Mouse (Mus musculus) frontal cortex, adult 2 months (tissue): ENCODE data around the gene Cacnb3. TPM values are rescaled to one million over a fixed set of nuclear protein-coding genes. Genes with fewer than 3 reads are reported as not detected.
"Not testable (repeated sequence)": the region's sequence is repeated elsewhere in the genome, so short reads cannot be mapped to it uniquely, and the experiment has no call there.

Experiments used
- DNase-seq, 2 experiments: peaks; one replicate each; pipeline ENCODE4 v3.0.0; 2022; ENCODE audit warnings: low spot score in 1 of 2; ENCODE audit errors: extremely low spot score in 1 of 2
- polyA plus RNA-seq: library from polyadenylated mRNA; depleted of rRNA; stranded (reverse); fragments of >200 nt; gene quantifications from 2 replicates; pipeline ENCODE4 v1.2.3, GENCODE M21; 2012; rRNA removed

Gene Cacnb3
- polyA plus RNA-seq = 377 and 417 TPM in 2 replicates

GRCm38 (mm10) chr15:98630540-98630939 is at the start of gene Cacnb3:
Gene Cacnb3 (plus strand): TSS chr15:98630840.
- no peak for DNase-seq

- DNase-seq = peak in 1 of 2 experiments; percentile 27
Measured at GRCm38 (mm10) chr15:98582410-98582809, 48.2 kb upstream of the Cacnb3 start.

GRCm38 (mm10) chr15:98582996-98583395 is 47.6 kb upstream of the Cacnb3 start:
- DNase-seq = no peak

GRCm38 (mm10) chr15:98585421-98585820 is 45.2 kb upstream of the Cacnb3 start:
- DNase-seq = no peak

GRCm38 (mm10) chr15:98586141-98586540 is 44.5 kb upstream of the Cacnb3 start:
- DNase-seq = not testable (repeated sequence)

GRCm38 (mm10) chr15:98587751-98588150 is 42.9 kb upstream of the Cacnb3 start:
- no peak for DNase-seq

- no peak for DNase-seq
Measured at GRCm38 (mm10) chr15:98589640-98590336, 40.9 kb upstream of the Cacnb3 start.

- no peak for DNase-seq
Measured at GRCm38 (mm10) chr15:98591396-98591795, 39.2 kb upstream of the Cacnb3 start.

- DNase-seq = peak; percentile 46 to 65
Measured at GRCm38 (mm10) chr15:98594193-98594592, 36.4 kb upstream of the Cacnb3 start.

GRCm38 (mm10) chr15:98595049-98595448 is 35.6 kb upstream of the Cacnb3 start:
- no peak for DNase-seq

- no peak for DNase-seq
Measured at GRCm38 (mm10) chr15:98596609-98597008, 34.0 kb upstream of the Cacnb3 start.

GRCm38 (mm10) chr15:98600036-98600709 is 30.5 kb upstream of the Cacnb3 start:
- no peak for DNase-seq

- DNase-seq = no peak
Measured at GRCm38 (mm10) chr15:98601832-98602190, 28.8 kb upstream of the Cacnb3 start.

- DNase-seq = no peak
Measured at GRCm38 (mm10) chr15:98602191-98602881, 28.3 kb upstream of the Cacnb3 start.

- DNase-seq = no peak
Measured at GRCm38 (mm10) chr15:98602921-98603458, 27.6 kb upstream of the Cacnb3 start.

GRCm38 (mm10) chr15:98604041-98604575 is 26.5 kb upstream of the Cacnb3 start:
- DNase-seq = no peak

GRCm38 (mm10) chr15:98606051-98606536 is 24.5 kb upstream of the Cacnb3 start:
- no peak for DNase-seq

- DNase-seq = no peak
Measured at GRCm38 (mm10) chr15:98606739-98607138, 23.9 kb upstream of the Cacnb3 start.

- no peak for DNase-seq
Measured at GRCm38 (mm10) chr15:98607557-98607956, 23.1 kb upstream of the Cacnb3 start.

GRCm38 (mm10) chr15:98608058-98608783 is 22.4 kb upstream of the Cacnb3 start:
- DNase-seq = no peak
